Mouse (Mus musculus) MEL (cell line): ENCODE data around the gene Rpl36-ps4. TPM values are rescaled to one million over a fixed set of nuclear protein-coding genes. Genes with fewer than 3 reads are reported as not detected.

Experiments used
- DNase-seq: peaks from one replicate; pipeline ENCODE4 v3.0.0; 2011; ENCODE audit warnings: low read depth, low spot score
- H3K27ac ChIP-seq: 2 replicates; pipeline ENCODE4 v1.5.1; 2012; ENCODE audit warnings: low read depth, mild to moderate bottlenecking, control low read depth, low read length, moderate library complexity; ENCODE audit not compliant: control insufficient read depth
- H3K27me3 ChIP-seq, 2 experiments: fragments of 150-350 bp in 1 of 2; sonication (generic) in 1 of 2; 2 replicates each; pipeline ENCODE4 v1.6.1; 2012; ENCODE audit warnings: low read length in 2 of 2, mild to moderate bottlenecking in 2 of 2, improper control_type of control experiment in 1 of 2, moderate library complexity in 1 of 2; ENCODE audit not compliant: insufficient read depth in 2 of 2, control insufficient read depth in 1 of 2
- H3K36me3 ChIP-seq, 2 experiments: 2 replicates each; pipeline ENCODE4 v1.6.1; 2012 to 2014; ENCODE audit warnings: low read length in 2 of 2, improper control_type of control experiment in 1 of 2, inconsistent platforms in 1 of 2, mild to moderate bottlenecking in 1 of 2; ENCODE audit not compliant: insufficient read depth in 2 of 2, control insufficient read depth in 1 of 2
- H3K4me1 ChIP-seq, 2 experiments: fragments of 150-350 bp in 1 of 2; sonication (generic) in 1 of 2; 2 replicates each; pipeline ENCODE4 v1.6.1; 2012; ENCODE audit warnings: low read length in 2 of 2, improper control_type of control experiment in 1 of 2, mild to moderate bottlenecking in 1 of 2; ENCODE audit not compliant: insufficient read depth in 2 of 2, control insufficient read depth in 1 of 2
- H3K4me3 ChIP-seq, 2 experiments: fragments of 150-350 bp in 1 of 2; sonication (generic) in 1 of 2; 2 replicates each; pipeline ENCODE4 v1.5.1; 2012; ENCODE audit warnings: low read depth in 2 of 2, low read length in 2 of 2, mild to moderate bottlenecking in 2 of 2, moderate library complexity in 2 of 2, control low read depth in 1 of 2, improper control_type of control experiment in 1 of 2; ENCODE audit not compliant: control insufficient read depth in 1 of 2, insufficient read depth in 1 of 2
- H3K79me2 ChIP-seq: 2 replicates; pipeline ENCODE4 v1.6.1; 2012; ENCODE audit warnings: mild to moderate bottlenecking, low read length, moderate library complexity; ENCODE audit not compliant: control insufficient read depth, poor library complexity, insufficient read depth
- H3K9ac ChIP-seq: 2 replicates; pipeline ENCODE4 v1.6.1; 2012; ENCODE audit warnings: low read depth, mild to moderate bottlenecking, control low read depth, low read length, moderate library complexity; ENCODE audit not compliant: control insufficient read depth, poor library complexity, severe bottlenecking
- H3K9me3 ChIP-seq: fragments of 150-350 bp; sonication (generic); replicated peaks from 2 replicates; pipeline ENCODE4 v1.6.1; 2012; ENCODE audit warnings: mild to moderate bottlenecking, low read length, improper control_type of control experiment, moderate library complexity; ENCODE audit not compliant: insufficient read depth
- CHD2 ChIP-seq: IDR thresholded peaks from 2 replicates; pipeline ENCODE4 v1.6.1; 2011; ENCODE audit warnings: low read length, improper control_type of control experiment
- CTCF ChIP-seq, 3 experiments: IDR thresholded peaks in 2 of 3; conservative IDR thresholded peaks in 1 of 3; 2 replicates each; pipeline ENCODE4 v1.5.1; 2011 to 2012; ENCODE audit warnings: low read length in 3 of 3, low read depth in 2 of 3, mild to moderate bottlenecking in 2 of 3, improper control_type of control experiment in 1 of 3, inconsistent platforms in 1 of 3, mixed read lengths in 1 of 3, moderate library complexity in 1 of 3; ENCODE audit not compliant: control insufficient read depth in 1 of 3, insufficient read depth in 1 of 3, poor library complexity in 1 of 3, severe bottlenecking in 1 of 3
- E2F4 ChIP-seq: IDR thresholded peaks from 2 replicates; pipeline ENCODE4 v1.6.1; 2011; ENCODE audit warnings: low read depth, low read length, improper control_type of control experiment, borderline replicate concordance
- EP300 ChIP-seq, 2 experiments: IDR thresholded peaks; 2 replicates each; pipeline ENCODE4 v1.6.1; 2011; ENCODE audit warnings: improper control_type of control experiment in 2 of 2, low read length in 2 of 2, low read depth in 1 of 2, mild to moderate bottlenecking in 1 of 2
- ETS1 ChIP-seq: IDR thresholded peaks from 2 replicates; pipeline ENCODE4 v1.6.1; 2012; ENCODE audit warnings: low read depth, mild to moderate bottlenecking, inconsistent platforms, low read length, improper control_type of control experiment, moderate library complexity
- GATA1 ChIP-seq: IDR thresholded peaks from 2 replicates; pipeline ENCODE4 v1.6.1; 2011; ENCODE audit warnings: low read depth, low read length, improper control_type of control experiment
- HCFC1 ChIP-seq: IDR thresholded peaks from 2 replicates; pipeline ENCODE4 v1.6.1; 2012; ENCODE audit warnings: low read depth, mild to moderate bottlenecking, inconsistent platforms, low read length, improper control_type of control experiment, moderate library complexity
- MAFK ChIP-seq: IDR thresholded peaks from 2 replicates; pipeline ENCODE4 v1.6.1; 2011; ENCODE audit warnings: low read depth, mild to moderate bottlenecking, low read length, improper control_type of control experiment, borderline replicate concordance
- MEF2A ChIP-seq: IDR thresholded peaks from 2 replicates; pipeline ENCODE4 v1.6.1; 2014; ENCODE audit warnings: low read depth, mild to moderate bottlenecking, inconsistent platforms, low read length, improper control_type of control experiment; ENCODE audit not compliant: poor library complexity, insufficient replicate concordance, severe bottlenecking; ENCODE audit errors: extremely low read depth
- MXI1 ChIP-seq: IDR thresholded peaks from 2 replicates; pipeline ENCODE4 v1.6.1; 2011; ENCODE audit warnings: mild to moderate bottlenecking, low read depth, low read length, improper control_type of control experiment
- MYC ChIP-seq: IDR thresholded peaks from 2 replicates; pipeline ENCODE4 v1.6.1; 2011; ENCODE audit warnings: low read depth, mild to moderate bottlenecking, low read length, improper control_type of control experiment, moderate library complexity
- NRF1 ChIP-seq: IDR thresholded peaks from 2 replicates; pipeline ENCODE4 v1.6.1; 2014; ENCODE audit warnings: low read depth, mild to moderate bottlenecking, inconsistent platforms, low read length, improper control_type of control experiment, moderate library complexity; ENCODE audit not compliant: poor library complexity, insufficient read depth, severe bottlenecking
- POLR2A ChIP-seq, 2 experiments: IDR thresholded peaks; 2 replicates each; pipeline ENCODE4 v1.6.1; 2011 to 2012; ENCODE audit warnings: low read length in 2 of 2, mild to moderate bottlenecking in 2 of 2, control low read depth in 1 of 2, improper control_type of control experiment in 1 of 2, low read depth in 1 of 2, moderate library complexity in 1 of 2; ENCODE audit not compliant: control insufficient read depth in 1 of 2, insufficient read depth in 1 of 2, poor library complexity in 1 of 2
- RAD21 ChIP-seq: IDR thresholded peaks from 2 replicates; pipeline ENCODE4 v1.6.1; 2011; ENCODE audit warnings: mild to moderate bottlenecking, low read depth, low read length, improper control_type of control experiment
- RCOR1 ChIP-seq: IDR thresholded peaks from 2 replicates; pipeline ENCODE4 v1.6.1; 2012; ENCODE audit warnings: low read depth, mild to moderate bottlenecking, inconsistent platforms, low read length, improper control_type of control experiment
- SIN3A ChIP-seq: IDR thresholded peaks from 2 replicates; pipeline ENCODE4 v1.6.1; 2012; ENCODE audit warnings: low read length, improper control_type of control experiment, inconsistent platforms
- SMC3 ChIP-seq: IDR thresholded peaks from 2 replicates; pipeline ENCODE4 v1.6.1; 2011; ENCODE audit warnings: low read depth, low read length, improper control_type of control experiment
- USF1 ChIP-seq: IDR thresholded peaks from 2 replicates; pipeline ENCODE4 v1.6.1; 2014; ENCODE audit warnings: low read depth, mild to moderate bottlenecking, inconsistent platforms, low read length, improper control_type of control experiment, moderate library complexity
- USF2 ChIP-seq, 2 experiments: IDR thresholded peaks; 2 replicates each; pipeline ENCODE4 v1.6.1; 2011 to 2012; ENCODE audit warnings: improper control_type of control experiment in 2 of 2, low read length in 2 of 2, borderline replicate concordance in 1 of 2, inconsistent platforms in 1 of 2, low read depth in 1 of 2, mild to moderate bottlenecking in 1 of 2; ENCODE audit not compliant: insufficient read depth in 1 of 2
- ZC3H11A ChIP-seq: IDR thresholded peaks from 2 replicates; pipeline ENCODE4 v1.6.1; 2012; ENCODE audit warnings: low read depth, mild to moderate bottlenecking, inconsistent platforms, low read length, improper control_type of control experiment
- ZKSCAN1 ChIP-seq: IDR thresholded peaks from 2 replicates; pipeline ENCODE4 v1.6.1; 2012; ENCODE audit warnings: low read depth, mild to moderate bottlenecking, inconsistent platforms, low read length, improper control_type of control experiment, moderate library complexity
- ZNF384 ChIP-seq: IDR thresholded peaks from 2 replicates; pipeline ENCODE4 v1.6.1; 2012; ENCODE audit warnings: low read depth, mild to moderate bottlenecking, inconsistent platforms, low read length, improper control_type of control experiment
- polyA plus RNA-seq, 2 experiments: library from polyadenylated mRNA; stranded (reverse) in 1 of 2; unstranded in 1 of 2; fragments of >175 nt in 1 of 2; fragments of >200 nt in 1 of 2; gene quantifications; 2 replicates each; pipeline versions ENCODE4 v1.2.1 to v1.2.4; 2012; ENCODE audit warnings: low replicate concordance in 2 of 2, low read depth in 1 of 2; ENCODE audit not compliant: insufficient read length in 2 of 2, insufficient read depth in 1 of 2, missing spikeins in 1 of 2
- total RNA-seq: library from RNA; depleted of rRNA; stranded (reverse); fragments of 300-350 nt; gene quantifications from 2 replicates; pipeline ENCODE4 v1.2.3, GENCODE M21; 2012

The Rpl36-ps4 gene
- total and polyA plus RNA-seq, 3 experiments = not detected

DNA sequence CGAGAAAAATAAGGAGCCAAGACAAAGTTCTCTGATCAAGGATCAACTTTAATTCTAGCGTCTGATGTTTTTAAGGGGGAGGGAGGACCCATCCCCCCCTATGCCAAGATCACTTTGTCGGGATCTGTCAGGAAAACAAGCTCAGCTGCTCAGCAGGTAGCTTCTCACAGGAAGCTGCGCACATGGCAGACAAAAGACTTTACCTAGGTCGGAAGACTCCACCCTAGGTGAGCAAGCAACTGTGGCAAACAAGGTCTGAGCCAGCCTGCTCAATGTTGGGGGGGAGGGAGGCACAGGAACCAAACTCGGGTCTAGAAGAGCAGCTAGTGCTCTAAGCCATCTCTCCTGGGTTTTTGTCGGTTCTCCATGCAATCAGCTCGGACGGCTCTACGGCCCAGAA, 13.5 kb downstream of the Rpl36-ps4 start:
- TF ChIP-seq ZNF384 (no peak), GATA1 (no peak), MYC (no peak), POLR2A (IDR thresholded peaks at IDR 0.05; ENCODE audit: control insufficient read depth in 1 of 2, insufficient read depth in 1 of 2, low read depth in 1 of 2, low read length in 2 of 2, poor library complexity in 1 of 2) (no peak), SIN3A (no peak), USF2 (IDR thresholded peaks at IDR 0.05; ENCODE audit: borderline replicate concordance in 1 of 2, insufficient read depth in 1 of 2, low read depth in 1 of 2, low read length in 2 of 2) (no peak)
- Histone ChIP-seq H3K4me1 (no peaks in the 10 kb centered on the region; a peak in 2 of 4 replicates), H3K9me3 (no peaks in the 10 kb centered on the region), H3K79me2 (no peaks in the 10 kb centered on the region), H3K4me3 (no peak overlapping the region), H3K9ac (no peak overlapping the region), H3K27me3 (no peaks in the 10 kb centered on the region; a peak in 1 of 4 replicates), H3K27ac (no peak overlapping the region), H3K36me3 (peaks cover 0 to 2% of the 10 kb centered on the region in 2 experiments; a peak in 2 of 4 replicates)
- DNase-seq = no peak

DNA sequence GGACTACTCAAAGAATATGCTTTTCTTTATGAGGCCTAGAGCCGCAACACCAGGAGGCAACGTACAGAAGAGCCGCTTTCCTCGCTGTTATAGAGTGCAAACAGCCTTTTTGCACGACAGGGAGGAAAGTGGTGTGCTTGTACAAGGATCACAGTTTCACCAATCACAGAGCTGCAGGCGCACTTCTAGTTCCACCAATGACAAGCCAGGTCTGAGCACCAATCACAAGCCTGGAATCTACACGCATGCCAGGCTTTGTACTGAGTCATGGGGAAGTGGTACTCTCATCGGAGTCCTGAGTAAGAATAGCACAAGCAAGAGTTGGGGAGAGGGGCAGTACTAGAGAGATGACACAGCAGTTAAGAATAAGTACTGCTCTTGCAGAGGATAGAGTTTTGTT, 14.0 kb downstream of the Rpl36-ps4 start:
- no peak overlapping the region for H3K4me3 ChIP-seq
- DNase-seq = no peak
- no peaks in the 10 kb centered on the region; a peak in 1 of 4 replicates for H3K27me3 ChIP-seq
- H3K9ac ChIP-seq = no peak overlapping the region
- TF ChIP-seq CHD2 = no peak
- no peak for TF ChIP-seq E2F4
- TF ChIP-seq MXI1 = no peak
- no peak for TF ChIP-seq RCOR1
- TF ChIP-seq HCFC1 = no peak
- no peak for TF ChIP-seq NRF1
- TF ChIP-seq EP300 (IDR thresholded peaks at IDR 0.05; ENCODE audit: low read depth in 1 of 2, low read length in 2 of 2) = no peak
- TF ChIP-seq MYC = no peak
- no peak for TF ChIP-seq MAFK
- TF ChIP-seq RAD21 = no peak
- TF ChIP-seq ETS1 = no peak
- TF ChIP-seq ZC3H11A = no peak
- TF ChIP-seq SMC3 = no peak
- TF ChIP-seq ZNF384 = no peak
- TF ChIP-seq ZKSCAN1 = no peak
- no peak for TF ChIP-seq USF1
- TF ChIP-seq POLR2A (IDR thresholded peaks at IDR 0.05; ENCODE audit: control insufficient read depth in 1 of 2, insufficient read depth in 1 of 2, low read depth in 1 of 2, low read length in 2 of 2, poor library complexity in 1 of 2) = no peak
- TF ChIP-seq USF2 (IDR thresholded peaks at IDR 0.05; ENCODE audit: borderline replicate concordance in 1 of 2, insufficient read depth in 1 of 2, low read depth in 1 of 2, low read length in 2 of 2) = no peak
- no peak for TF ChIP-seq MEF2A
- TF ChIP-seq CTCF (IDR thresholded peaks at IDR 0.05 in 2 of 3, conservative IDR thresholded peaks at IDR 0.05 in 1 of 3; ENCODE audit: control insufficient read depth in 1 of 3, insufficient read depth in 1 of 3, low read depth in 2 of 3, low read length in 3 of 3, poor library complexity in 1 of 3, severe bottlenecking in 1 of 3) = no peak
- H3K36me3 ChIP-seq = peaks cover 0 to 2% of the 10 kb centered on the region in 2 experiments; a peak in 2 of 4 replicates
- H3K27ac ChIP-seq = no peak overlapping the region
- H3K79me2 ChIP-seq = no peaks in the 10 kb centered on the region
- H3K9me3 ChIP-seq = no peaks in the 10 kb centered on the region
- H3K4me1 ChIP-seq = no peaks in the 10 kb centered on the region; a peak in 2 of 4 replicates
